Mouse (Mus musculus) megakaryocyte, embryonic 14.5 days (primary cell): ENCODE results near the gene Srpk3.

Experiments
- FLI1 ChIP-seq: IDR thresholded peaks from 2 replicates; pipeline ENCODE4 v1.6.1; 2012; ENCODE audit warnings: low read length, inconsistent platforms, mixed read lengths
- GATA1 ChIP-seq: IDR thresholded peaks from 3 replicates; pipeline ENCODE4 v1.6.1; 2012; ENCODE audit warnings: mixed read lengths, low read length, inconsistent platforms, borderline replicate concordance

- TF ChIP-seq GATA1 (no peak), FLI1 (no peak)
Measured at GRCm38 (mm10) chrX:73788501-73788900, 14.3 kb downstream of the Srpk3 start.
